Mouse (Mus musculus) midbrain, embryonic 14.5 days (tissue): Measurements from ENCODE around the gene Dynlt1b. TPM values are rescaled to one million over a fixed set of nuclear protein-coding genes. Genes with fewer than 3 reads are reported as not detected.
"Not testable (repeated sequence)": the region's sequence is repeated elsewhere in the genome, so short reads cannot be mapped to it uniquely, and the experiment has no call there.

ENCODE experiments used
- ATAC-seq: fragments of 200-750 bp; cut with Nextera tagmentation; 2 replicates; pipeline ENCODE4 v1.8.0; 2017; ENCODE audit warnings: moderate number of reproducible peaks, moderate library complexity; ENCODE audit not compliant: low FRiP score, low TSS enrichment
- DNase-seq: peaks from one replicate; pipeline ENCODE4 v3.0.0-alpha.2; 2015
- H3K27ac ChIP-seq: fragments of 300-500 bp; sonication (generic); replicated peaks from 2 replicates; pipeline ENCODE4 v1.5.1; 2014; ENCODE audit warnings: mild to moderate bottlenecking, low read depth, low read length, moderate library complexity
- H3K27me3 ChIP-seq: fragments of 300-500 bp; sonication (generic); 2 replicates; pipeline ENCODE4 v1.6.1; 2014; ENCODE audit warnings: low read length, control low read depth, mixed read lengths; ENCODE audit not compliant: control insufficient read depth, insufficient read depth
- H3K36me3 ChIP-seq: fragments of 300-500 bp; sonication (generic); 2 replicates; pipeline ENCODE4 v1.6.1; 2014; ENCODE audit warnings: low read length, control low read depth; ENCODE audit not compliant: control insufficient read depth, insufficient read depth
- H3K4me1 ChIP-seq: fragments of 300-500 bp; sonication (generic); 2 replicates; pipeline ENCODE4 v1.6.1; 2014; ENCODE audit warnings: mild to moderate bottlenecking, antibody characterized with exemption, low read length, control low read depth; ENCODE audit not compliant: control insufficient read depth, insufficient read depth
- H3K4me2 ChIP-seq: fragments of 300-500 bp; sonication (generic); 2 replicates; pipeline ENCODE4 v1.6.1; 2014; ENCODE audit warnings: mild to moderate bottlenecking, low read length, moderate library complexity
- H3K4me3 ChIP-seq: fragments of 300-500 bp; sonication (generic); replicated peaks from 2 replicates; pipeline ENCODE4 v1.5.1; 2014; ENCODE audit warnings: low read depth, low read length
- H3K9ac ChIP-seq: fragments of 300-500 bp; sonication (generic); replicated peaks from 2 replicates; pipeline ENCODE4 v1.6.1; 2014; ENCODE audit warnings: mild to moderate bottlenecking, low read length, moderate library complexity
- H3K9me3 ChIP-seq: fragments of 300-500 bp; sonication (generic); 2 replicates; pipeline ENCODE4 v1.6.1; 2016; ENCODE audit warnings: low read length, control low read depth, mixed read lengths; ENCODE audit not compliant: control insufficient read depth
- WGBS: fragments of 180-500 bp; shearing (Covaris S2); extraction: QIAGEN DNeasy Blood & Tissue Kit; methylation state at CpG from one replicate; pipeline ENCODE4 v1.1.7; 2014; 5-methylcytosine and 5-hydroxymethylcytosine counted together
- polyA plus RNA-seq: library from polyadenylated mRNA; unstranded; fragments of >200 nt; fragmentation: Nextera tagmentation; extraction: Ambion mirVana; gene quantifications from 2 replicates; pipeline ENCODE4 v1.2.1, GENCODE M21; 2014

The Dynlt1b gene
- polyA plus RNA-seq, 1 experiment from 2014 or later: 1,329 TPM

- not testable (repeated sequence) for H3K9me3 ChIP-seq, H3K4me3 ChIP-seq, H3K4me2 ChIP-seq, H3K9ac ChIP-seq, H3K36me3 ChIP-seq, ATAC-seq, H3K4me1 ChIP-seq, H3K27me3 ChIP-seq, H3K27ac ChIP-seq
- WGBS: 71% methylated on average over 4 of the region's 7 CpGs
- DNase-seq: peak; percentile 57
Measured at GRCm38 (mm10) chr17:6480855-6481589, 51.1 kb downstream of the Dynlt1b start.

- DNase-seq, H3K9ac ChIP-seq, H3K4me1 ChIP-seq, H3K9me3 ChIP-seq, H3K36me3 ChIP-seq, H3K4me2 ChIP-seq, H3K27ac ChIP-seq, ATAC-seq, H3K4me3 ChIP-seq, H3K27me3 ChIP-seq: not testable (repeated sequence)
- 88% methylated on average over 12 of the region's 12 CpGs for WGBS
Measured at GRCm38 (mm10) chr17:6481590-6481963, 51.7 kb downstream of the Dynlt1b start.

- DNase-seq, ATAC-seq, H3K4me1 ChIP-seq, H3K27me3 ChIP-seq, H3K4me3 ChIP-seq, H3K27ac ChIP-seq, H3K4me2 ChIP-seq, H3K9me3 ChIP-seq, H3K36me3 ChIP-seq, H3K9ac ChIP-seq: not testable (repeated sequence)
- 89% methylated on average over 7 of the region's 8 CpGs for WGBS
Measured at GRCm38 (mm10) chr17:6482248-6482647, 52.3 kb downstream of the Dynlt1b start.

Other genes with a start within 250 kb of the Dynlt1b start
- gene Tmem181a, start 173.3 kb upstream of the Dynlt1b start, polyA plus RNA-seq: 39.1 and 47.6 TPM in 2 replicates
- gene Dynlt1a, start 112.6 kb upstream of the Dynlt1b start, polyA plus RNA-seq: 52.6 and 52.9 TPM in 2 replicates
- 54.8 and 56.2 TPM in 2 replicates for gene Dynlt1c, start 171.6 kb downstream of the Dynlt1b start, polyA plus RNA-seq
- gene Dynlt1f, start 225.8 kb downstream of the Dynlt1b start, polyA plus RNA-seq: 370 and 378 TPM in 2 replicates
- gene Sytl3, start 229.0 kb downstream of the Dynlt1b start, polyA plus RNA-seq: 0.18 and 0.24 TPM in 2 replicates